Mouse (Mus musculus): ENCODE results near the gene Limk2. TPM values are rescaled to one million over a fixed set of nuclear protein-coding genes. Genes with fewer than 3 reads are reported as not detected.

The Limk2 gene
- polyA plus RNA-seq, 1 experiment from 2014 or later = 7.3 TPM

DNA sequence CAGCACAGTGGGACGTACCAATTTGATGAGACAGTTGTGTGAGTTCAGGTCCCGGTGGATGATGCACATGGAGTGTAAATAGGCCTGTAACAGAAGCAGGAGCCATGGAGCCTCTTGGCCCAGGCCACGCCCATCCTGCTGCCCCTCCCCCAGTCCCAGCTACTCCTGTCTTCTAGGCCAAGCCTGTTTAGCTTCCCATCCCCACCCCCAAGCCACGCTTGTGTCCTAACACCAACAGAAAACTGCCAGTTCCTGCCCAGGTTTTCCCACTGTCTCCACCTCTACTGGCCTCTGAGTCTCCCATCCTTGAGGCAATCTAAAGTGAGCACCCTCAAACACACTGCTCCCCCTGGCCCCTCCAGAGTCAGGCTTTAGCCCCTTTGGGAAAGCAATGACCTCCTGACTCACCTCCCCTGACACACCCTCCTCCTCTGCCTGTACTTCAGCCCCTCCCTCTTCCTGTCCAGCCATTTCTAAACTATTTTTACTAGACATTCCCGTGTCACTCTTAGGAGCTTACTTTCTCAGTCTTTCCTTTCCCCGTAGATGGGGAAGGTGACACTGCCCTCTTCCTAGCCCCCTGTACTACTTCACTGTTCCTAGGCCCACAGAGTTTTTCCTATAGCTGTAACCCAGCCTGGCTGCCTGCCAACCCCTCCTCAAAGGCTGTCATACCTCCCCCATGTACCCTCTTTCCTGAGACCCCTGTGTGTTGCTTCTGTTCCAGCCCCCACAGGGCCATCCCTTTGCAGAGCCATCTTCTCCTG is 60.2 kb downstream of the Limk2 start:
- no peak overlapping the region for H3K4me2 ChIP-seq (ENCODE audit: low read depth, low read length)
- H3K4me1 ChIP-seq (ENCODE audit: control insufficient read depth, low read depth, low read length) = peaks cover 8% of the 10 kb centered on the region
- peaks cover 5% of the 10 kb centered on the region; the same call in 1 of the 2 replicates for H3K36me3 ChIP-seq (ENCODE audit: control insufficient read depth, insufficient read depth)
- no peaks in the 10 kb centered on the region for H3K27me3 ChIP-seq (ENCODE audit: control insufficient read depth, insufficient read depth, low read depth, low read length)
- no peak overlapping the region for H3K4me3 ChIP-seq (ENCODE audit: low read depth, low read length)
- no peaks in the 10 kb centered on the region for H3K9me3 ChIP-seq (replicated peaks; ENCODE audit: control insufficient read depth, low read length)
- WGBS (ENCODE audit: insufficient replicate concordance) = 34% methylated on average over 6 of the region's 6 CpGs
- H3K27ac ChIP-seq (ENCODE audit: low read length) = no peak overlapping the region
- no peak for ATAC-seq (ENCODE audit: low read depth)
- H3K9ac ChIP-seq (ENCODE audit: low read depth, low read length) = no peak overlapping the region

DNA sequence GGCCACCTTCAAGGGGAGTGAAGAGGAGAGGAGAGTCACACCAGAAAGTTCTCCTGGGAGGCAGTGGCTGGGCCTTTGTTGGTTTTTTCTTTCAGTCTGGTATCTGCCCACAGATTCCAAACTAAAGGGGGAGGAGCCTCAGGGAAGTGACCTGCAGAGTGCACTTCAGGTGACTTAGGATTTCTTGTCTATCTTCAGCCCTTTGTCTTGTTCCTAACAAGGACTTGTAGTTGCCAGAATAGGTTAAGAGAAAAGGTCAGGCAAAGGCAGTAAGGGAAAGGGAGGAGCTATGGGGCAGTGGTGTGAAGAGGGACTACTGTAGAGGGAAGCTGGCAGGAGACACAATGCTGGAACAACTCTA is 61.2 kb downstream of the Limk2 start:
- Histone ChIP-seq H3K4me1 (ENCODE audit: control insufficient read depth, low read depth, low read length) (peaks cover 8% of the 10 kb centered on the region), H3K27ac (ENCODE audit: low read length) (no peak overlapping the region), H3K4me2 (ENCODE audit: low read depth, low read length) (no peak overlapping the region), H3K9me3 (replicated peaks; ENCODE audit: control insufficient read depth, low read length) (no peaks in the 10 kb centered on the region), H3K9ac (ENCODE audit: low read depth, low read length) (no peak overlapping the region), H3K36me3 (ENCODE audit: control insufficient read depth, insufficient read depth) (peaks cover 5% of the 10 kb centered on the region; the same call in 1 of the 2 replicates), H3K27me3 (ENCODE audit: control insufficient read depth, insufficient read depth, low read depth, low read length) (no peaks in the 10 kb centered on the region), H3K4me3 (ENCODE audit: low read depth, low read length) (no peak overlapping the region)
- no peak for ATAC-seq (ENCODE audit: low read depth)

DNA sequence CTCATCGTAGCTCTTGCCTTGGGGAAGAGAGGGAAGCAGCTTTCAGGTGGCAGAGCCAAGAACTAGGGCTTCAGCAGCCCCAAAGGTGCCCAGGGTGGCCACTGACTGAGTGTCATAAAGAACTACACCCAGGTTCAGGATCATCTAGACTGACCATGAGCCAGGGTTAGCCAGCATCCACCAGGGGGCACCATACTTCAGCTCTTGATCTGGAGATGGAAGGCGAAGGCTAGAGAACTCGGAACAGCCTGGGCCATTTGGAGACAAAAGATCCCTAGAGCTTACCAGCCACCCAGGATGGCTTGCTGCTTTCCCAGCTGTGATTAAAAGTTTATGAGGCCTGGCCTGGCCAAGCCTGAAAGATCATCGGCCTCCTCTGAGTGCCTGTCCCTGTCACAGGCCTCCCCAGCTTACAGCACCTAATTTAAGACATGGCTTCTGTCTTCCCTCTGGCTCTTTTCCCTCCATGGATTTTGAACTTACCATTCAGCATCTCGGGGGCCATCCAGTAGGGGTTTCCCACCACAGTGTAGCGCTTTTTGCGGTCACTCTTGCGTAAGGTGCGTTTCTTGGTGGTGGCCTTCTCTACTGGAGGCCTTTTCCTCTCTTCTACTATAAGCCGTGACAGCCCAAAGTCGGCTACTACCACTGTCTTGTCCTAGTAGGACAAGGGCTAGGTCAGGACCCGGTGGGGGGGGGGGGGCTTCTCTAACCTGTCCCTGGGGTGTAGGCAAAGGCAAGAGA is 61.7 kb downstream of the Limk2 start:
- WGBS (ENCODE audit: insufficient replicate concordance) = 48% methylated on average over 12 of the region's 12 CpGs
- no peak overlapping the region for H3K4me2 ChIP-seq (ENCODE audit: low read depth, low read length)
- peaks cover 8% of the 10 kb centered on the region for H3K4me1 ChIP-seq (ENCODE audit: control insufficient read depth, low read depth, low read length)
- no peak overlapping the region for H3K27ac ChIP-seq (ENCODE audit: low read length)
- H3K36me3 ChIP-seq (ENCODE audit: control insufficient read depth, insufficient read depth) = peaks cover 5% of the 10 kb centered on the region; the same call in 1 of the 2 replicates
- no peaks in the 10 kb centered on the region for H3K9me3 ChIP-seq (replicated peaks; ENCODE audit: control insufficient read depth, low read length)
- ATAC-seq (ENCODE audit: low read depth) = peak; percentile 61
- H3K4me3 ChIP-seq (ENCODE audit: low read depth, low read length) = no peak overlapping the region
- H3K27me3 ChIP-seq (ENCODE audit: control insufficient read depth, insufficient read depth, low read depth, low read length) = no peaks in the 10 kb centered on the region
- no peak overlapping the region for H3K9ac ChIP-seq (ENCODE audit: low read depth, low read length)

DNA sequence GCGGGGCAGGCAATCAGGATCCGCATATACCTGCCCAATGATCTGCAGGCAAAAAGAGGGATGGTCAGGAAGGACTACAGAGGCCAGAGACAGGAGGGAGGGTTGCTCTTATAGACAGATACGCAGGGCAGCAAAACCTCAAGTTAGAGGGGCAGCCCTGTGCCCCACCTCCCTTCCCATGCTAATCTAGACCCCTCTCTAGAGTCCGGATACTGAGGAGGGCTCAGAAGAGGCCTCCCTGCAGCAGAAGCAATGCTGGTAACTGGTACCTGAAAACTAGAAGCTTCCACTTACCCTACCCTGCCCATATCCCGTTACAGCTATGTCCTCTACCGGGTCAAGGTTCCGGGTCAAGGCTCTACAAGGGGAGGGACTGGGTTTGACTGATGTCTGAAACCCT is 62.6 kb downstream of the Limk2 start:
- Histone ChIP-seq H3K4me3 (ENCODE audit: low read depth, low read length) (no peak overlapping the region), H3K9me3 (replicated peaks; ENCODE audit: control insufficient read depth, low read length) (no peaks in the 10 kb centered on the region), H3K9ac (ENCODE audit: low read depth, low read length) (no peak overlapping the region), H3K4me1 (ENCODE audit: control insufficient read depth, low read depth, low read length) (peaks cover 8% of the 10 kb centered on the region), H3K4me2 (ENCODE audit: low read depth, low read length) (no peak overlapping the region), H3K27me3 (ENCODE audit: control insufficient read depth, insufficient read depth, low read depth, low read length) (no peaks in the 10 kb centered on the region), H3K36me3 (ENCODE audit: control insufficient read depth, insufficient read depth) (peaks cover 5% of the 10 kb centered on the region; the same call in 1 of the 2 replicates), H3K27ac (ENCODE audit: low read length) (no peak overlapping the region)
- 78% methylated on average over 7 of the region's 7 CpGs for WGBS (ENCODE audit: insufficient replicate concordance)
- no peak for ATAC-seq (ENCODE audit: low read depth)

DNA sequence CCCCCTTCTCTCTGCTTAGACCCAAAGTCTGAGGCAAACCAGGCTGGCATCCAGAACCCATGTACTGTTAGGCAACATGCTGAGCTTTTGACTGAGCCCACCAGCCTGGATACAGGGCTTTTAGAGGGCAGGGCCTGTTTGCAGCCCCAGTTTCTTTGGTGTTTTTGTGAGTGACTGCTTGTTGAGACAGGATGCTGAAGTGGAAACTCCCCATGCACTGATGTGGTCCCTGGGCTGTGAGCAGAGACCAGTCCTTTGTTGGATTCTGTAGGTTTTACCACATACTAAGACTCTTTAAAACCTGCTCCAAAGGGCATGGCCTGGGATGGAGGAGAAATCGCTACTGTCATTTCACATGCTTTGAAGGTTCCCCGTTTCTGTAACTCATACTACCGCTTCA is 64.1 kb downstream of the Limk2 start:
- no peak overlapping the region for H3K4me2 ChIP-seq (ENCODE audit: low read depth, low read length)
- no peaks in the 10 kb centered on the region for H3K9me3 ChIP-seq (replicated peaks; ENCODE audit: control insufficient read depth, low read length)
- H3K4me3 ChIP-seq (ENCODE audit: low read depth, low read length) = no peak overlapping the region
- no peak overlapping the region for H3K9ac ChIP-seq (ENCODE audit: low read depth, low read length)
- H3K36me3 ChIP-seq (ENCODE audit: control insufficient read depth, insufficient read depth) = no peaks in the 10 kb centered on the region
- no peak for ATAC-seq (ENCODE audit: low read depth)
- H3K4me1 ChIP-seq (ENCODE audit: control insufficient read depth, low read depth, low read length) = peaks cover 8% of the 10 kb centered on the region
- H3K27me3 ChIP-seq (ENCODE audit: control insufficient read depth, insufficient read depth, low read depth, low read length) = no peaks in the 10 kb centered on the region
- no peak overlapping the region for H3K27ac ChIP-seq (ENCODE audit: low read length)
- 78% methylated on average over 3 of the region's 3 CpGs for WGBS (ENCODE audit: insufficient replicate concordance)

DNA sequence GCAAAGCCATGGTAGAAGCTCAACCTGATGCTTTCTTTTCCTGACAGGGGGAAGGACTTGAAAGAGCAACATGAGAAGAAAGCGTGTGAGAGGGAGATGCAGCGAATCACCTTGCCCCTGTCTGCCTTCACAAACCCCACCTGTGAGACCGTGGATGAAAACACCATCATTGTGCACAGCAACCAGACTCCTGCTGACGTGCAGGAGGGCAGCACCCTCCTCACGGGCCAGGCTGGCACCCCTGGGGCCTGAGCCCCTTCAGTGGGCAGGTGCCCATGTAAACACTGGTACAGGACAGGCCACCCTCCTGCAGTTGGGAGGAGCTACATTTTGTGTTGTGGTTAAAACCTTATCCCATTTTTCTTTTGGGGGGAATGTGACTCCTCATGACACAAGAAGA is 67.5 kb downstream of the Limk2 start:
- H3K36me3 ChIP-seq (ENCODE audit: control insufficient read depth, insufficient read depth) = no peaks in the 10 kb centered on the region
- H3K4me2 ChIP-seq (ENCODE audit: low read depth, low read length) = no peak overlapping the region
- no peak overlapping the region for H3K9ac ChIP-seq (ENCODE audit: low read depth, low read length)
- no peak overlapping the region for H3K4me3 ChIP-seq (ENCODE audit: low read depth, low read length)
- H3K27ac ChIP-seq (ENCODE audit: low read length) = no peak overlapping the region
- WGBS (ENCODE audit: insufficient replicate concordance) = 64% methylated on average over 5 of the region's 5 CpGs
- no peak for ATAC-seq (ENCODE audit: low read depth)
- H3K9me3 ChIP-seq (replicated peaks; ENCODE audit: control insufficient read depth, low read length) = no peaks in the 10 kb centered on the region
- H3K27me3 ChIP-seq (ENCODE audit: control insufficient read depth, insufficient read depth, low read depth, low read length) = no peaks in the 10 kb centered on the region
- H3K4me1 ChIP-seq (ENCODE audit: control insufficient read depth, low read depth, low read length) = no peaks in the 10 kb centered on the region

DNA sequence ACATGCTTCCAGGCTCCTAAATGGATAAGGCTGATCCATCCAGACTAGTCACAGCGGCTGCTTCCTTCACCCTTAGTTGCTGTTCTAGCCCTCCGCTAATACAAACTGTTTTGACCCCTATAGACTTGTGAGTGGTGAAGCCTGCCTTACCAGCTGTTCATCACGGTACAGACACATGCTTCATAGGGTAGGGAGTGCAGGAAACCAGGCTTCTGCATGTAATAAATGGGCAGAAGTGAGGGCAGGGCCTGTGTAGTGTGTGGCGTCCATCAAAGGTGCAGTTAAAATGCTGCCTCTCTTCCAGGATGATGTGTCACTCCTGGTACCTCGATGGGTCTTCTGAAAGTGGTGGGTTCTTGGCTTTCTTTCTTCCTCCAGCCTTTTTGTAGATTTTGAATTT is 71.0 kb downstream of the Limk2 start:
- no peak overlapping the region for H3K9ac ChIP-seq (ENCODE audit: low read depth, low read length)

DNA sequence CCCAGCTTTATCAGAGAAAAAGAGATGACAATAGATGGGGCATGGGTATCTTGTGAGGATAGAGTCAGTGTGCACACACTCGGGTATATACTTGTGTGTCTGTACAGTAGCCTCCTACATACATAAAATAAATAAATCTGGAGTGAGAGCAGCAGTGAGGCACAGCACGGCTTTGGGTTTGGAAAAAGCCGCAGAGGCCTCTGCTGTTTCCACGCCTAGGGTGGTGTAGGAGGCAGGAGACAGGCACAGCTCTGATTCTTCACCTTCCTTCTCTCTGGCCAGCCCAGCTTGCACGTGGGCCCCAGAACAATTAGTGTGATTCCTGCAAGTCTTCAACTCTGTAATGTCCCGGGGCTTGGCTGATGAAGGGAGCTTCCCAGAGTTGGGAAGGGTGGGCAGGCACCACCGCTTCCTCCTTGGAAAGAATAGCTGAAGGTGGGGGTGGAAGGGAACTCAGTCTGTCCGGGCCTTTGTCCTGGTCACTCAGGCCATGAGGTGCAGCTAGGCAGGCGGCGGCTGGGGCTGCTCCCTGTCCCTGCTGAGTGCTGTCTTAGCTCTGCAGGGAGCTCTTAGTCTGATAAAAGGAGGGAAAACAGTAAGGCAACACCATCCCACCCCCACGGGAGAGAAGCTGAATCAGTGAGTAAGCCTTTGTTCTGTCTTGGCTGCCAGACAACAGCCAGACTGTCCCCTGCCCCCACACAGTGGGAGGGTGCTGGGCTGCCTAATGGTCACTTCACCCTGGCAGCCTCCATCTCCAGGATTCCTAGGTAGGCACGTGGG is 71.6 kb downstream of the Limk2 start:
- ATAC-seq (ENCODE audit: low read depth) = no peak
- Histone ChIP-seq H3K27me3 (ENCODE audit: control insufficient read depth, insufficient read depth, low read depth, low read length) (peaks cover 9% of the 10 kb centered on the region; the same call in 1 of the 2 replicates), H3K36me3 (ENCODE audit: control insufficient read depth, insufficient read depth) (no peaks in the 10 kb centered on the region), H3K9ac (ENCODE audit: low read depth, low read length) (no peak overlapping the region), H3K4me1 (ENCODE audit: control insufficient read depth, low read depth, low read length) (peaks cover 3% of the 10 kb centered on the region), H3K4me3 (ENCODE audit: low read depth, low read length) (no peak overlapping the region), H3K4me2 (ENCODE audit: low read depth, low read length) (no peak overlapping the region), H3K9me3 (replicated peaks; ENCODE audit: control insufficient read depth, low read length) (no peaks in the 10 kb centered on the region), H3K27ac (ENCODE audit: low read length) (no peak overlapping the region)
- WGBS (ENCODE audit: insufficient replicate concordance) = 40% methylated on average over 12 of the region's 12 CpGs

More for the DNA sequence above, 71.0 kb downstream of the Limk2 start:
- no peak overlapping the region for H3K4me3 ChIP-seq (ENCODE audit: low read depth, low read length)
- no peak overlapping the region for H3K27ac ChIP-seq (ENCODE audit: low read length)
- no peaks in the 10 kb centered on the region for H3K4me1 ChIP-seq (ENCODE audit: control insufficient read depth, low read depth, low read length)
- no peaks in the 10 kb centered on the region for H3K36me3 ChIP-seq (ENCODE audit: control insufficient read depth, insufficient read depth)
- ATAC-seq (ENCODE audit: low read depth) = no peak
- no peak overlapping the region for H3K4me2 ChIP-seq (ENCODE audit: low read depth, low read length)
- no peaks in the 10 kb centered on the region for H3K9me3 ChIP-seq (replicated peaks; ENCODE audit: control insufficient read depth, low read length)
- H3K27me3 ChIP-seq (ENCODE audit: control insufficient read depth, insufficient read depth, low read depth, low read length) = peaks cover 3% of the 10 kb centered on the region; the same call in 1 of the 2 replicates
- WGBS (ENCODE audit: insufficient replicate concordance) = 60% methylated on average over 5 of the region's 5 CpGs

Measured in liver, embryonic 16.5 days (tissue).